Mouse (Mus musculus): ENCODE results near the gene Mal. TPM values are rescaled to one million over a fixed set of nuclear protein-coding genes. Genes with fewer than 3 reads are reported as not detected.

Gene Mal
- 8.7 and 10.9 TPM in 2 replicates for polyA plus RNA-seq (2012; rRNA removed)

DNA sequence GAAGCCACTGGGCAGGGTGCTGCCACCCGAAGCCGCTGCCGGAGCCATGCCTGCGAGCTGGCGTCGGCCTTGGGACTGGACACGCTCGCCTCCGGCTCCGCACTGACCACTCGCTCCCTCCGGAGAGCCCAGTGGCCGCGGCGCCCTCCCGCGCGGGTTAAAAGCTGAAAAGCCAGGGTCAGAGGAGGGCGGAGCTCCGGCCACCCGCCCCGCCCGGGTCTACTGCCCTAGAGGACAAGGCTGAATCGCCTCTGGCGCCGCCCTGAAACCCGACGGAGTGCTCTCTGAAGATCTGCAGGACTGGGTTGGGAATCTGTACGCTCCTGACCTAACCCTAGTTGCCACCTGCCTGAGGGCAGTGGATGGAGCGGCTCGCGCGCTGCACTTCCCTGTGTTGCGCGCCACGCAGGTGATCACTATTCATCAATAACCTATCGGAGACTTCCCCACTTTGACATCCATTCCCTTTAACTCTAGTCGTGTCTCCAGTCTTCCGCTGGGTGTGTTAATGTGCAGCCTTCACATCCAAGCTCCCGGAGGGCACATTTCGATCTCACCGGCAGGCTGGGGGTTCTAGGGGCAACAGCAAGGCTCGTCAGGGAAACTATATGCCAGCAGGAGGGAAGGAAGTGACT is at the start of gene Mal:
Mal (minus strand) TSS at position 610 of the 635 bp plus-strand sequence.
- peak; percentile 62 for DNase-seq
- TF ChIP-seq CTCF (IDR thresholded peaks at IDR 0.05; ENCODE audit: insufficient read depth, low read length) = no peak
- TF ChIP-seq POLR2A (IDR thresholded peaks at IDR 0.05; ENCODE audit: borderline replicate concordance, extremely low read depth, low read depth, low read length) = peak; percentile 53; the same call in 1 of the 2 replicates
- no peaks in the 10 kb centered on the region; the same call in 1 of the 2 replicates for H3K4me1 ChIP-seq (ENCODE audit: control insufficient read depth, insufficient read depth, low read length)
- under 1% methylated on average over 43 of the region's 43 CpGs for WGBS
- peak within 1 kb of the TSS; percentile 60 for H3K4me3 ChIP-seq (replicated peaks; ENCODE audit: extremely low read depth, low read depth, low read length)

DNA sequence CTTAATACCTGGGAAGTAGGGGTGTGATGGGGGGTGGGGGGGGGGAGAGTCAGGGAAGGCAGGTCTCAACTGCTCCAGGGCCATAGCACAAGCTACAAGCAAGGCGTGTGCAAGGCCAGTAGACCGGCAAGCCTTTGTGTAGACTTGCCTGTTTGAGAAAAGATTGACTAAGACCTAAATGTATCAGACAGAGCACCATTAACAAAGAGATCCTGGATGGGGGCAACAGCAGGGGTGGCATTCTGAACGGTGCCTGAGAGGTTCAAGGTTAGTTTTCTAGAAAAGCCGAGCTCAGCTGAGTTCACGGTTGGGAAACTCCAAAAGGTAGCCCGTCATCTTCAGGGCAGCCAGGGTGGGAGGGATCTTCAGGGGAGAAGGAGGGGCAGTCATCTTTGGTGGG is 48.8 kb upstream of the Mal start:
- WGBS = 84% methylated on average over 6 of the region's 6 CpGs
- H3K4me1 ChIP-seq (ENCODE audit: control insufficient read depth, insufficient read depth, low read length) = no peaks in the 10 kb centered on the region
- TF ChIP-seq CTCF (IDR thresholded peaks at IDR 0.05; ENCODE audit: insufficient read depth, low read length) (no peak), POLR2A (IDR thresholded peaks at IDR 0.05; ENCODE audit: borderline replicate concordance, extremely low read depth, low read depth, low read length) (no peak)
- H3K4me3 ChIP-seq (replicated peaks; ENCODE audit: extremely low read depth, low read depth, low read length) = no peak overlapping the region
- no peak for DNase-seq

DNA sequence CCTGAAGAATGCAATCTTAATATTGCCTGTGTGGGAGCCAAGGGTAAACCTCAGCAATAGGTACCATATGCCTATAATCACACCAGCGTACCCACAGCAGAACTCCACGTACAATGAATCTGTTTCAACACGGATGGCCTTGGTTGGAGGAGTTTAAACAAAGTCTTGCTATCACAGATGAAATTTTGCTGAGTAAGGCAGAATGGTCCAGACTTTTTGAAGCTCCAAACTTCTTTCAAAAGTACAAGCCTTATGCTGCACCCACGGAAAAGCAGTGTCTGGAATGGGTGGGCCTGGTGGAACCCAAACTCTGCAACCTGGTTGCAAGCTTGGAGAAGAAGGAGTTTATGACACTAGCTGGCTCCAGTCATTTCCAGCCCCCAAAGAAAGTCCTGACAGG is 32.7 kb upstream of the Mal start:
- WGBS = 85% methylated on average over 4 of the region's 4 CpGs

GRCm38 (mm10) chr2:127683687-127684331 is 27.3 kb upstream of the Mal start:
- H3K4me3 ChIP-seq (replicated peaks; ENCODE audit: extremely low read depth, low read depth, low read length) = no peak overlapping the region
- 0 out of 2 replicates have a peak, but pooled peaks cover 2% of the 10 kb centered on the region for H3K4me1 ChIP-seq (ENCODE audit: control insufficient read depth, insufficient read depth, low read length)
- WGBS = 35% methylated on average over 12 of the region's 12 CpGs
- TF ChIP-seq POLR2A (IDR thresholded peaks at IDR 0.05; ENCODE audit: borderline replicate concordance, extremely low read depth, low read depth, low read length) (no peak), CTCF (IDR thresholded peaks at IDR 0.05; ENCODE audit: insufficient read depth, low read length) (peak; percentile 77)
- peak; percentile 38 for DNase-seq

More for the DNA sequence above, 32.7 kb upstream of the Mal start:
- no peak for DNase-seq
- no peaks in the 10 kb centered on the region for H3K4me1 ChIP-seq (ENCODE audit: control insufficient read depth, insufficient read depth, low read length)
- H3K4me3 ChIP-seq (replicated peaks; ENCODE audit: extremely low read depth, low read depth, low read length) = no peak overlapping the region
- TF ChIP-seq CTCF (IDR thresholded peaks at IDR 0.05; ENCODE audit: insufficient read depth, low read length) = no peak
- TF ChIP-seq POLR2A (IDR thresholded peaks at IDR 0.05; ENCODE audit: borderline replicate concordance, extremely low read depth, low read depth, low read length) = no peak

DNA sequence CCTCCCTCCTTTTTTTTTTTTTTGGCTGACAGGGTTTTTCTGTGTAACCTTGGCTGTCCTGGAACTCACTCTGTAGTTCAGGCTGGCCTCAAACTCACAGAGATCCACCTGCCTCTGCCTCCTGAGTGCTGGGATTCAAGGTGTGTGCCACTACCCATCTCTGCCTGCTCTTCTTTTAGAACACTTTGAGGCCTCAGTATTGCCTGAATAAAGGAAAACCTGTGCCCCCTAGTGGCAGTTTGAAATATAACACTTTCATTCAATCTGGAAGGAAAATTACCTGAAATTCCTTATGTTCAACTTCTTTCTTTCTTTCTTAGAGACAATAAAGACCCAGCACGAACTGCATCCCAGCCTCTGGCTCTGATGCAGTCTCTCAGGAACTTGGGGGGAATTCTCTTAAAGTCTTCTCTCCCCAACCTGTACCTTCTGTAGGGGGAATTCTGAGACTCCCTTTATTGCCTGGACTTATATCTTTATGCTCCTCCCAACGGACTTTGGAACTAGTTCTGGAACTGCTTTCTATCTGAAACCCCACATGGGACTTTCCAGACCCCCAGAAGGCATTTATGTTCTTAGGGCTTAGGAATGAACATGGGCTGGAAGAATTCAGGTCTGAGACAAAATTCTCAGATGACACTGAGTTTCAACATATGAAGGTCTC is 11.5 kb upstream of the Mal start:
- Histone ChIP-seq H3K4me3 (replicated peaks; ENCODE audit: extremely low read depth, low read depth, low read length) (no peak overlapping the region), H3K4me1 (ENCODE audit: control insufficient read depth, insufficient read depth, low read length) (no peaks in the 10 kb centered on the region)
- no peak for DNase-seq
- WGBS = 18% methylated on average over 2 of the region's 2 CpGs
- TF ChIP-seq CTCF (IDR thresholded peaks at IDR 0.05; ENCODE audit: insufficient read depth, low read length) (no peak), POLR2A (IDR thresholded peaks at IDR 0.05; ENCODE audit: borderline replicate concordance, extremely low read depth, low read depth, low read length) (no peak)

DNA sequence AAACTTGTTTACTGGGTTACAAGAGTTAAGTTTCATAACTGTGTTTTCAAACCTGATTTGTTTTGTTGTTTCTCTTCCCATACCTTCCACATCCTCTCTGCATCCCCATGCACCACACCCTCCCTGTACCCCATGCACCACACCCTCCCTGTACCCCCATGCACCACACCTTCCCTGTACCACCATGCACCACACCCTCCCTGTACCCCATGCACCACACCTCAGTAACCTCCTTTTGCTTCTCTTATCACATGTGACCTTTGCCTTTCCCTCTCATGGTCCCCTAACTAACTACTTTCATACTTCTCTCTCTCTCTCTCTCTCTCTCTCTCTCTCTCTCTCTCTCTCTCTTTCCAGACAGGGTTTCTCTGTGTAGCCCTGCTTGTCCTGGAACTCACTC is 10.5 kb upstream of the Mal start:
- TF ChIP-seq POLR2A (IDR thresholded peaks at IDR 0.05; ENCODE audit: borderline replicate concordance, extremely low read depth, low read depth, low read length) = no peak
- TF ChIP-seq CTCF (IDR thresholded peaks at IDR 0.05; ENCODE audit: insufficient read depth, low read length) = no peak
- Histone ChIP-seq H3K4me1 (ENCODE audit: control insufficient read depth, insufficient read depth, low read length) (no peaks in the 10 kb centered on the region), H3K4me3 (replicated peaks; ENCODE audit: extremely low read depth, low read depth, low read length) (no peak overlapping the region)
- DNase-seq = no peak

DNA sequence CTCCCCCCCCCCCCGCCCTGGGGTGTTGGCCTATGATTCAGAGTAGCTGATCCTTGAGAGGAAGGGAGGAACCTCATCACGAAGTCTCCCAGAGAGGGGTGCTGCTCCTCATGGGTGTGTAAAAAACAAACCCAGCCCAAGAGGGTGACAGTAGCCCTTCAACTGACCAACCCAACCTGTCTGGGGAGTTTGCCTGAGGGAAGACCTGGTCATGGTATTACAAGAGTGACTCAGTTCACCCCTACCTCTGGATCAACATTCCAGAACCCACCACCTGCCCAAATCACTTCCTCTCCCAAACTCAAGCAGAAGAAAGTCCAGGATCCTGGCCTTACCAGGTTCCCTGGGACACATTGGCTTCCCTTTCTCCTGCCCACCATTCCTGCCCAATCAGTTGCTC is 6.2 kb upstream of the Mal start:
- Histone ChIP-seq H3K4me1 (ENCODE audit: control insufficient read depth, insufficient read depth, low read length) (no peaks in the 10 kb centered on the region), H3K4me3 (replicated peaks; ENCODE audit: extremely low read depth, low read depth, low read length) (no peak overlapping the region)
- TF ChIP-seq CTCF (IDR thresholded peaks at IDR 0.05; ENCODE audit: insufficient read depth, low read length) = no peak
- no peak for TF ChIP-seq POLR2A (IDR thresholded peaks at IDR 0.05; ENCODE audit: borderline replicate concordance, extremely low read depth, low read depth, low read length)
- no peak for DNase-seq
- WGBS = 22% methylated on average over 2 of the region's 2 CpGs

DNA sequence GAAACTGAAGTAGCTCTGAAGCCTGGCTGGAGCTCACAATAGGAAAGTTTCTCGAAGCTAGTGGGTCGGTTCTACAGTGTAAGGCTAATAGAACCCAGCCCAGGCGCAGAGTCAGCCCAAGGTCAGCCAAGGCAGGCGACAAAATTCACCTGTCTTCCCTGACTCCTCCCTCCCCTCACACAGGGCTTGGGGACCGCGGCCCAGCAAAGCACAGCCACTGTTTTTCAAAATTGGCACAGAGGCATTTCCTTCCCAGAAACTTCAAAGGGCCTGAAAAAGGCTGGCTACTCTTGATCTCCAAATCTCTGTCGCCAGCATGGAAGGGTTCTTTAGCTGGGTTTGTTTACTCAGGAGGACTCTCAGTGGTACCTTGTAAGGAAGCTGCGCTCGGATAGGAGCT is 1.1 kb downstream of the Mal start:
- DNase-seq = no peak
- peak overlapping the region; percentile 28 for H3K4me3 ChIP-seq (replicated peaks; ENCODE audit: extremely low read depth, low read depth, low read length)
- no peaks in the 10 kb centered on the region; the same call in 1 of the 2 replicates for H3K4me1 ChIP-seq (ENCODE audit: control insufficient read depth, insufficient read depth, low read length)
- WGBS = 5% methylated on average over 9 of the region's 9 CpGs
- TF ChIP-seq POLR2A (IDR thresholded peaks at IDR 0.05; ENCODE audit: borderline replicate concordance, extremely low read depth, low read depth, low read length) (no peak), CTCF (IDR thresholded peaks at IDR 0.05; ENCODE audit: insufficient read depth, low read length) (no peak)

DNA sequence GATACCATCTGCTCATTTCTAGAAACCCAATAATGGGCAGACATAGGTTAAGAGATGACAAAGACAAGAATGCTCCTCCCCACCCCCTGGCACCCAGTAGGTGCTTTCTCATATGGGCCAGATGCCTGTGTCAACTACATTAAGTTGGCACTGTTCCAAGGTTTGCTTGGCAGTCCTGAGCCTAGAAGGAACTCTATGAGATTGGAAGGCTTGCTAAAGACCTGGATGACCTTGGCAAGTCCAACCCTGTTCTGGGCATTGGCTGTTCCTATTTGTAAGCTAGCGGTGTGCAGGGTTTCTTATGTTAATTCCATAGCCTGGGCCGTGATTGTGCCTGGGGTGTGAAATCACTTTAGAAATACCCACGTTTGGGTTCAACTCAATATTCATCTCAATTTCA is 1.7 kb downstream of the Mal start:
- no peak for TF ChIP-seq POLR2A (IDR thresholded peaks at IDR 0.05; ENCODE audit: borderline replicate concordance, extremely low read depth, low read depth, low read length)
- no peak for TF ChIP-seq CTCF (IDR thresholded peaks at IDR 0.05; ENCODE audit: insufficient read depth, low read length)
- WGBS = 57% methylated on average over 3 of the region's 3 CpGs
- no peak overlapping the region for H3K4me3 ChIP-seq (replicated peaks; ENCODE audit: extremely low read depth, low read depth, low read length)

More for the DNA sequence above, 1.7 kb downstream of the Mal start:
- H3K4me1 ChIP-seq (ENCODE audit: control insufficient read depth, insufficient read depth, low read length) = no peaks in the 10 kb centered on the region; the same call in 1 of the 2 replicates
- no peak for DNase-seq
